Mouse (Mus musculus): ENCODE measurements at regions not wholly inside any gene's neighbourhood (a gene's known extent, or its start where the extent isn't known, plus 50 kb on each side); places are given as distances from the start of the nearest gene placed in this dataset.

DNA sequence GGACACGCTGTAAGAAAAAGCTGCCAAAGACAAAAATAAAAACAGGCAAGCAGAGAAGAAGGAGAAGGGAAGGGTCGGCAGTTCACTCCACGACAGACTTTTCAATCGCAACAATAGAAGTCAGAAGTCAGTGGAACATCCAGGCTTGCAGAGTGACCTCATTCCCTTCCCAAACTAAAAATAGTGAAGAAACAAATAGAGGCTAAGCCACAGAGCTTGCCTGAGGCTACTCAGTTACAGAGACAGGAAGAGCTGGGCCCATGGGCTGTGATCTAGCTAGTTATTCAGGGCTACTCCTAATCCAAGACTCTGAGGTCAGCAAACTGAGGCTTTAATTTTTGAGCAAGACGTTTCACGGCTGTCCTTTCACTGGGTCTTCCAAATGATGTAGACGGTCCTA, 165.9 kb upstream of the Irf2bp2 start:
- TF ChIP-seq SIN3A (IDR thresholded peaks at IDR 0.05; ENCODE audit: low read length) (no peak), CTCF (conservative IDR thresholded peaks at IDR 0.05 in 1 of 2, IDR thresholded peaks at IDR 0.05 in 1 of 2; ENCODE audit: low read depth in 2 of 2, low read length in 2 of 2) (no peak), POLR2A (IDR thresholded peaks at IDR 0.05; ENCODE audit: low read depth, low read length) (no peak), TCF12 (IDR thresholded peaks at IDR 0.05; ENCODE audit: low read depth, low read length) (no peak), SMC3 (IDR thresholded peaks at IDR 0.05; ENCODE audit: low read depth, low read length) (no peak), USF1 (IDR thresholded peaks at IDR 0.05; ENCODE audit: low read depth, low read length) (no peak)
